Mouse (Mus musculus) left cerebral cortex, adult 8-10 months (tissue): ENCODE results near the gene Tcirg1. TPM values are rescaled to one million over a fixed set of nuclear protein-coding genes. Genes with fewer than 3 reads are reported as not detected.
A peak's percentile ranks its signal among the peaks of the same experiment; 100 is the strongest.

Experiments
- DNase-seq, 2 experiments: peaks; one replicate each; pipeline ENCODE4 v3.0.0; 2022; ENCODE audit warnings: low spot score in 2 of 2
- total RNA-seq, 4 experiments: library from RNA; stranded (reverse); gene quantifications; 2 replicates each; pipeline ENCODE4 v1.2.4; 2022

Gene Tcirg1
- total RNA-seq, 4 experiments from 2014 or later = 14.9 to 26.1 (median 21.5) TPM

GRCm38 (mm10) chr19:3927989-3928388 is 21.1 kb upstream of the Tcirg1 start:
- DNase-seq = no peak

GRCm38 (mm10) chr19:3926685-3927084 is 19.8 kb upstream of the Tcirg1 start:
- DNase-seq = no peak

GRCm38 (mm10) chr19:3926279-3926678 is 19.3 kb upstream of the Tcirg1 start:
- no peak for DNase-seq

- DNase-seq = no peak
These were observed 18.9 kb upstream of the Tcirg1 start for GRCm38 (mm10) chr19:3925859-3926258.

GRCm38 (mm10) chr19:3924868-3925267 is 17.9 kb upstream of the Tcirg1 start:
- no peak for DNase-seq

GRCm38 (mm10) chr19:3924190-3924589 is 17.3 kb upstream of the Tcirg1 start:
- DNase-seq = no peak

GRCm38 (mm10) chr19:3923586-3923985 is 16.7 kb upstream of the Tcirg1 start:
- DNase-seq = no peak

GRCm38 (mm10) chr19:3922661-3923371 is 15.9 kb upstream of the Tcirg1 start:
- no peak for DNase-seq

- DNase-seq = no peak
These were observed 13.0 kb upstream of the Tcirg1 start for GRCm38 (mm10) chr19:3919928-3920327.

GRCm38 (mm10) chr19:3916727-3917126 is 9.8 kb upstream of the Tcirg1 start:
- DNase-seq = no peak

GRCm38 (mm10) chr19:3914535-3914934 is 7.6 kb upstream of the Tcirg1 start:
- no peak for DNase-seq

GRCm38 (mm10) chr19:3913692-3914091 is 6.8 kb upstream of the Tcirg1 start:
- DNase-seq = no peak

GRCm38 (mm10) chr19:3912337-3913204 is 5.6 kb upstream of the Tcirg1 start, which contains the start of gene Ndufs8:
Ndufs8 (minus strand) TSS chr19:3912774.
- peak; percentile 88 to 98 for DNase-seq

- DNase-seq = no peak
These were observed 3.3 kb upstream of the Tcirg1 start for GRCm38 (mm10) chr19:3910206-3910605.

- DNase-seq = no peak
These were observed 1.1 kb upstream of the Tcirg1 start for GRCm38 (mm10) chr19:3907876-3908660.

- DNase-seq = no peak
These were observed 607 bp downstream of the Tcirg1 start for GRCm38 (mm10) chr19:3906326-3906725.

- no peak for DNase-seq
These were observed 1.5 kb downstream of the Tcirg1 start for GRCm38 (mm10) chr19:3905261-3905969.

GRCm38 (mm10) chr19:3904363-3904675 is 2.6 kb downstream of the Tcirg1 start:
- no peak for DNase-seq

GRCm38 (mm10) chr19:3903648-3904362 is 3.1 kb downstream of the Tcirg1 start:
- no peak for DNase-seq

- no peak for DNase-seq
These were observed 4.0 kb downstream of the Tcirg1 start for GRCm38 (mm10) chr19:3902966-3903365.

- DNase-seq = no peak
These were observed 7.3 kb downstream of the Tcirg1 start for GRCm38 (mm10) chr19:3899618-3900017.
